Mouse (Mus musculus) testis, adult 2 months (tissue): ENCODE results near the gene Mat2a.

Experiments used
- CTCF ChIP-seq: fragments of 200-500 bp; IDR thresholded peaks from 2 replicates; pipeline ENCODE4 v1.5.1; 2012; ENCODE audit warnings: low read depth, mild to moderate bottlenecking, inconsistent platforms, low read length, moderate library complexity; ENCODE audit not compliant: control insufficient read depth, insufficient read depth, insufficient replicate concordance
- POLR2A ChIP-seq: fragments of 200-500 bp; IDR thresholded peaks from 2 replicates; pipeline ENCODE4 v1.6.1; 2012; ENCODE audit warnings: low read depth, mild to moderate bottlenecking, inconsistent platforms, low read length, moderate library complexity; ENCODE audit not compliant: control insufficient read depth

DNA sequence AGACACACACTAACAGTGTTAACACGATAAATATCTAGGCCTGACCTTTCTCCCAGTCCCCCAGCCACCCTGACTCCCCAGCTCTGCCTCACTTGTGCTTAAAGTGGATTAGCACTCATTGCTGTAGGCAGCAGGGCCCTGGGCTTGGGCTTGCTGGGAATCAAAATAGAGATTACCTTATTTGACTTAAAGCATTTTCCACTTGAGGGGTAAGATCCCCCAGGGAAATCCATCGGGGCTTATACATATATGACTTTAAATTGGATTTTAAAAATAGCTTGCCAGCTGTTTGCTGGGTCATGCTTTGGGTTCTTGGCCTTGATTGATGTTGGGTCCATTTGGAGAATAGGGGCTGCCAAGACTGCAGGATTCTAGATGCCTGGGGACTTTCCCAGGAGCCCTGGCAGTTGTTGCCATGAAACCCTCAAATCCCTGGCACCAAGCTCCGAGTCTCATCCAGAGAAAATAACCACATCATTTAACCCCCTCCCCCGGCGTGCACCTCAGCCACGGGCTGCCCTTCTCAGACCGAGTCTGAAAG is 15.5 kb upstream of the Mat2a start:
- no peak for TF ChIP-seq CTCF
- TF ChIP-seq POLR2A, result no peak
